Mouse (Mus musculus) kidney, embryonic 16.5 days (tissue): Measurements from ENCODE around the gene Dusp6. TPM values are rescaled to one million over a fixed set of nuclear protein-coding genes. Genes with fewer than 3 reads are reported as not detected.
A peak's percentile ranks its signal among the peaks of the same experiment; 100 is the strongest.

ENCODE experiments used
- ATAC-seq: fragments of 200-750 bp; cut with Nextera tagmentation; 2 replicates; pipeline ENCODE4 v1.8.0; 2017; ENCODE audit warnings: moderate TSS enrichment; ENCODE audit not compliant: low FRiP score, low TSS enrichment
- H3K27ac ChIP-seq: fragments of 300-500 bp; sonication (generic); 2 replicates; pipeline ENCODE4 v1.5.1; 2014; ENCODE audit warnings: low read length
- H3K27me3 ChIP-seq: fragments of 300-500 bp; sonication (generic); 2 replicates; pipeline ENCODE4 v1.6.1; 2014; ENCODE audit warnings: low read length, control low read depth, mixed read lengths; ENCODE audit not compliant: insufficient read depth
- H3K36me3 ChIP-seq: fragments of 300-500 bp; sonication (generic); 2 replicates; pipeline ENCODE4 v1.6.1; 2014; ENCODE audit warnings: low read length, control low read depth, mixed read lengths; ENCODE audit not compliant: insufficient read depth
- H3K4me1 ChIP-seq: fragments of 300-500 bp; sonication (generic); 2 replicates; pipeline ENCODE4 v1.6.1; 2014; ENCODE audit warnings: low read length, control low read depth, mixed read lengths; ENCODE audit not compliant: insufficient read depth
- H3K4me2 ChIP-seq: fragments of 300-500 bp; sonication (generic); replicated peaks from 2 replicates; pipeline ENCODE4 v1.6.1; 2014; ENCODE audit warnings: low read depth, low read length
- H3K4me3 ChIP-seq: fragments of 300-500 bp; sonication (generic); 2 replicates; pipeline ENCODE4 v1.5.1; 2014; ENCODE audit warnings: mild to moderate bottlenecking, low read length
- H3K9ac ChIP-seq: fragments of 300-500 bp; sonication (generic); replicated peaks from 2 replicates; pipeline ENCODE4 v1.6.1; 2014; ENCODE audit warnings: low read length
- H3K9me3 ChIP-seq: fragments of 300-500 bp; sonication (generic); 2 replicates; pipeline ENCODE4 v1.6.1; 2016; ENCODE audit warnings: low read length, control low read depth
- WGBS: fragments of 180-500 bp; shearing (Covaris S2); extraction: QIAGEN DNeasy Blood & Tissue Kit; methylation state at CpG from one replicate; pipeline ENCODE4 v1.1.7; 2014; 5-methylcytosine and 5-hydroxymethylcytosine counted together
- polyA plus RNA-seq: library from polyadenylated mRNA; unstranded; fragments of >200 nt; fragmentation: Nextera tagmentation; extraction: Ambion mirVana; gene quantifications from 2 replicates; pipeline ENCODE4 v1.2.1, GENCODE M21; 2015

Gene Dusp6
- polyA plus RNA-seq, 1 experiment from 2014 or later: 95.9 TPM

- H3K9ac ChIP-seq: no peak overlapping the region
- H3K4me3 ChIP-seq: no peak overlapping the region
- peaks cover 52% of the 10 kb centered on the region for H3K4me1 ChIP-seq
- WGBS: 11% methylated on average over 10 of the region's 10 CpGs
- no peaks in the 10 kb centered on the region for H3K27me3 ChIP-seq
- peak; percentile 54 for ATAC-seq
- peak overlapping the region; percentile 76; the same call in 1 of the 2 replicates for H3K27ac ChIP-seq
- no peaks in the 10 kb centered on the region for H3K9me3 ChIP-seq
- H3K36me3 ChIP-seq: peaks cover 14% of the 10 kb centered on the region
- H3K4me2 ChIP-seq: peak overlapping the region; percentile 13; the same call in 1 of the 2 replicates
These were observed 7.4 kb downstream of the Dusp6 start for GRCm38 (mm10) chr10:99270406-99270805.

GRCm38 (mm10) chr10:99271016-99271415 lies 8.0 kb downstream of the Dusp6 start:
- peak overlapping the region; percentile 76; the same call in 1 of the 2 replicates for H3K27ac ChIP-seq
- H3K4me2 ChIP-seq: no peak overlapping the region
- no peak overlapping the region for H3K9ac ChIP-seq
- no peak for ATAC-seq
- WGBS: 62% methylated on average over 11 of the region's 11 CpGs
- H3K9me3 ChIP-seq: no peaks in the 10 kb centered on the region
- H3K4me1 ChIP-seq: peaks cover 47% of the 10 kb centered on the region
- H3K27me3 ChIP-seq: no peaks in the 10 kb centered on the region
- H3K4me3 ChIP-seq: no peak overlapping the region
- peaks cover 12% of the 10 kb centered on the region for H3K36me3 ChIP-seq

- Histone ChIP-seq H3K27me3 (no peaks in the 10 kb centered on the region), H3K4me3 (no peak overlapping the region), H3K4me2 (no peak overlapping the region), H3K27ac (no peak overlapping the region), H3K9ac (no peak overlapping the region), H3K4me1 (peaks cover 32% of the 10 kb centered on the region), H3K36me3 (no peaks in the 10 kb centered on the region), H3K9me3 (no peaks in the 10 kb centered on the region)
- WGBS: 66% methylated on average over 12 of the region's 12 CpGs
- ATAC-seq: no peak
These were observed 10.0 kb downstream of the Dusp6 start for GRCm38 (mm10) chr10:99273006-99273405.

DNA sequence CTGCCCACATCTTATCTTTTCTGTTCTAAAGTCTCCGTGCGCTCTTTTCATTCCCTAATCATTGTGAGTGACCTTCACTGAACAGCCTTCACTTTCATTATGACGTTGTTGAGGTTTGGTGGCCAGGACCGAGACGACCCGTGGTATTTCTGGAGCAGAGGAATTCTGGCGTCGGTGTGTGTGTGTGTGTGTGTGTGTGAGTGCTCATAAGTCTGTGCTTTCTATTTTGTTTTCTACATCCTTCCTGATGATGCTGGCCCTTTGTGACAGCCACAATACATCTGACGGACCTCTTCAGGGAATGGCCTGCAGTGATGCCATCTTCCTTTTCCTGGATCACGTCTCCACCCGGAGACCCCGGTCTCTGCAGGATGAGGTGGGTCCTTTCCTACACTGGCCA lies 11.6 kb downstream of the Dusp6 start:
- Histone ChIP-seq H3K9ac (no peak overlapping the region), H3K9me3 (no peaks in the 10 kb centered on the region), H3K27me3 (no peaks in the 10 kb centered on the region), H3K36me3 (no peaks in the 10 kb centered on the region), H3K4me2 (no peak overlapping the region), H3K4me1 (peaks cover 16% of the 10 kb centered on the region), H3K4me3 (no peak overlapping the region), H3K27ac (no peak overlapping the region)
- ATAC-seq: no peak
- WGBS: 77% methylated on average over 12 of the region's 12 CpGs

DNA sequence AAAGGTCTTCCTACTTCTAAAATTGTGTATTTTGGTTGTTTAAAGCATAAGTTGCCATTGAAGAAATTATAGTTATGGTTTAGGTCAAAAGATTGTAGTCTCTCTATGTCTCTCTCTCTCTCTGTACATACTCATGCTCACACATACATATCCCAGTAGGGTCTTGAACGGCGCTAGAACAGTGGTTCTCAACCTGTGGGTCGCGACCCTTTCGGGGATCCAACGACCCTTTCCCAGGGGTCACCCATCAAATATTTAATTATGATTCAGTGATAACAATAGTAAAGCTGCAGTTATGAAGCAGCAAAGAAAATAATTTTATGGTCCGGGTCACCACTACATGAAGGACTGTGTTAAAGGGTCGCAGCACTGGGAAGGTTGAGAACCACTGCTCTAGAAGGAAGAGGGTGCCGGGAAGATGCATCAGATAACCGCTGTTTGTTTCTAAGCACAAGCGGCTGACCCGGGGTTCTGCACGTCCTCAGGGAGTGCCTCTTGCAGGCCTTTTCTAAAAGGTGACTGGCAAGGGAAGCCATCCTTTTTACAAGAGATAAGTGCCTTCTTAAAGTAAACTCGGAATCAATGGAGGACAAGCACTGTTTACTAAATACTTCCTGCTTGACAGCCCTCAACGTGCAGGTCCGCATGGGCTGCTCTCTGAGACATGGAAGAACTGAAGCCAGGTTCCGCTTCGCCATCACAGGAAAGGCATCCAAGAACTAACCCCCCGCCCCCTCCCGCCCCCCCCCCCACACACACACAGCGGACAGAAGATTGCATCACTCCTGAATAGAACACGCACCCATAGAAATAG lies 16.2 kb downstream of the Dusp6 start:
- Histone ChIP-seq H3K4me3 (no peak overlapping the region), H3K4me2 (no peak overlapping the region), H3K9ac (no peak overlapping the region), H3K36me3 (no peaks in the 10 kb centered on the region), H3K27ac (no peak overlapping the region), H3K4me1 (peaks cover 2% of the 10 kb centered on the region; the same call in 1 of the 2 replicates), H3K27me3 (no peaks in the 10 kb centered on the region), H3K9me3 (no peaks in the 10 kb centered on the region)
- 84% methylated on average over 22 of the region's 22 CpGs for WGBS
- no peak for ATAC-seq

DNA sequence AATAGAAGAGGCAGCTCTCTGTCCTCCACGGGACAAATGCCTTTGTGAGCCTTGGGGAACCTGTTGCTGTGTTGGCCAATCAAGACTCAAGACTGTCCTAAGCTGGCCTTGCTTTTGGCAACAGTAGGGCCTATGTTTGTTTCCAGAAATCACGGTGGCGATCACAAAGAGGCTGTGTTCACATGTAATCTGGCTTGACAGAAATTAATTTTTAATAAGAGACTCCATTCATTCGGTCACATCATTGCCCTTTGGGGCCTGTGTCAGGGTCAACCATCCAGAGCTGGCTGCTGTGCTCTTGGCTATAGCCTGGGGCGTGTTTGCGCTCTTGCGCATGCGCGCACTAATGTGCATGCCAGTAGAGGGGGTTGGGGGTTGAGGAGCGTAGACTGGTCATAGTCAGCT lies 21.0 kb downstream of the Dusp6 start:
- no peaks in the 10 kb centered on the region for H3K27me3 ChIP-seq
- H3K4me2 ChIP-seq: no peak overlapping the region
- peaks cover 29% of the 10 kb centered on the region for H3K4me1 ChIP-seq
- no peak overlapping the region for H3K4me3 ChIP-seq
- no peaks in the 10 kb centered on the region for H3K36me3 ChIP-seq
- H3K9ac ChIP-seq: no peak overlapping the region
- 84% methylated on average over 10 of the region's 10 CpGs for WGBS
- H3K27ac ChIP-seq: no peak overlapping the region
- H3K9me3 ChIP-seq: no peaks in the 10 kb centered on the region
- peak; percentile 55; the same call in 1 of the 2 replicates for ATAC-seq

DNA sequence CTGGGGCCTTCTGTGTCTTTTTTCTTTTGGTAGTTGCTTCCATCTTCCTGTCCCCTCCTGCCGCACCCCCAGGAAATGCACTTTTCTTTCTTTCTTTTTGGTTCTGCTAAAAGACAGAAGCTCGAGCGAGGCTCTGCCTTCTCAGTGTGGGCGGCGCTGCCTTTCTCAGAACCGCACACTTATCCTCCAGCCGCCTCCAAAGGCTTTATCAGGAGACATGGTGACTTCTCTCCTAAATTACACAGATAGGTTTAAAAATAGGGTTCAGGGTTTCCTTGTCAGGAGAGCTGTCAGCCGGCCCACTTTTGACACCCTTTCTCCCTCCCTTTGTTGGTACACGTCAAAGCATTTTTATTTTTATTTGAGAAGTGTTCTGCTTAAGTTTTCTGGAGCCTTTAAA lies 21.9 kb downstream of the Dusp6 start:
- peak overlapping the region; percentile 39; the same call in 1 of the 2 replicates for H3K27ac ChIP-seq
- no peaks in the 10 kb centered on the region for H3K36me3 ChIP-seq
- no peak overlapping the region for H3K9ac ChIP-seq
- H3K27me3 ChIP-seq: no peaks in the 10 kb centered on the region
- H3K4me3 ChIP-seq: no peak overlapping the region
- ATAC-seq: no peak
- WGBS: 54% methylated on average over 9 of the region's 9 CpGs
- peaks cover 29% of the 10 kb centered on the region for H3K4me1 ChIP-seq
- H3K4me2 ChIP-seq: no peak overlapping the region
- no peaks in the 10 kb centered on the region for H3K9me3 ChIP-seq

DNA sequence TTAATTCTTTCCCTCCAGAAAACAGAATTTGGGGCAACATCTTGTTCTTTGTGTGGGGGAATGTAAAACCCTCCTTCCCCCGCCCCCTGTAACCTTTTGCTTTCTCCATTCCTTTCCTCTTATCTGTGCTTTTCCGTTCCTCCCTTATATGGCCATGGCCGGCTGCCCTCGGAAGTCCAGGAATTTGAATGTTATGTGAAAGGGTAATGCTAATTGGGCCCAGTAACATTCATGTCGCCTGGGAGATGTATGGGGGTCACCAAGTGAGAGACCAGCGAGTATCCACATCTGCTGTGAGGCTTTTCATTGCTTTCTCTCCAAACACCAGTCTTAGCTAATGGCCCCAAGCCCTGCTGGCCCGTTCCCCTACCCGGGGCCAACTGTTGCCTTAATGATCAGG lies 22.7 kb downstream of the Dusp6 start:
- 16% methylated on average over 8 of the region's 8 CpGs for WGBS
- ATAC-seq: peak; percentile 78
- peak overlapping the region; percentile 41 for H3K27ac ChIP-seq
- no peaks in the 10 kb centered on the region for H3K36me3 ChIP-seq
- no peak overlapping the region for H3K9ac ChIP-seq
- no peaks in the 10 kb centered on the region for H3K9me3 ChIP-seq
- H3K4me2 ChIP-seq: no peak overlapping the region
- peaks cover 29% of the 10 kb centered on the region for H3K4me1 ChIP-seq
- no peak overlapping the region for H3K4me3 ChIP-seq
- H3K27me3 ChIP-seq: no peaks in the 10 kb centered on the region

GRCm38 (mm10) chr10:99286213-99286612 lies 23.2 kb downstream of the Dusp6 start:
- H3K4me1 ChIP-seq: peaks cover 29% of the 10 kb centered on the region
- no peak overlapping the region for H3K4me3 ChIP-seq
- no peak overlapping the region for H3K9ac ChIP-seq
- no peak overlapping the region for H3K4me2 ChIP-seq
- H3K27ac ChIP-seq: peak overlapping the region; percentile 41
- 48% methylated on average over 7 of the region's 7 CpGs for WGBS
- H3K36me3 ChIP-seq: no peaks in the 10 kb centered on the region
- no peak for ATAC-seq
- H3K9me3 ChIP-seq: no peaks in the 10 kb centered on the region
- no peaks in the 10 kb centered on the region for H3K27me3 ChIP-seq

DNA sequence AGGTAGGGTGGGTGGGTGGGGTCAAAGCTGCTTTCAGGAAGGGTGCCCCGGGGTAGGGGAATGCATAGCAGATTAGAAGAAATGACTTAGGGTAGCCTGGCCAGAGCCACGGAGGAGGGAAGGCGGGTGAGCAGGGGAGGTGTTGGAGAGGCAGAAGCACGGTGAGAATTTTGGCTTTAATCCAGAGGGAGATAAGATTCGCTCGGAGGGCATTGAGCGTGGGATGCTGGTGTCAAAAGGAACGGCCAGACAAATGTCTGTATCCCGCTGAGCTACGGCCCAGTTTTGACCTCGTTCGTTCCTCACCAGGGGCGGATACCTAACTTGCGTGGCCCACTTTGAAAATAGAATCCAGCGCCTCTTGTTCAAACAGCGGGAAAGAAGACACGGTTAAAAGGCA lies 23.8 kb downstream of the Dusp6 start:
- peaks cover 29% of the 10 kb centered on the region for H3K4me1 ChIP-seq
- H3K9ac ChIP-seq: peak overlapping the region; percentile 39
- peak overlapping the region; percentile 14; the same call in 1 of the 2 replicates for H3K4me3 ChIP-seq
- 12% methylated on average over 17 of the region's 17 CpGs for WGBS
- H3K4me2 ChIP-seq: peak overlapping the region; percentile 47
- no peaks in the 10 kb centered on the region for H3K36me3 ChIP-seq
- H3K27me3 ChIP-seq: no peaks in the 10 kb centered on the region
- no peak overlapping the region for H3K27ac ChIP-seq
- no peak for ATAC-seq
- H3K9me3 ChIP-seq: no peaks in the 10 kb centered on the region
